Mouse (Mus musculus) frontal cortex, postnatal 36 days (tissue): ENCODE data around the gene Cdk4.

Experiments used
- DNase-seq, 2 experiments: peaks; one replicate each; pipeline ENCODE4 v3.0.0; 2022; ENCODE audit warnings: low spot score in 2 of 2

The Cdk4 gene

GRCm38 (mm10) chr10:127099868-127100267 is 36.5 kb downstream of the Cdk4 start:
- no peak for DNase-seq

GRCm38 (mm10) chr10:127100414-127100813 is 37.1 kb downstream of the Cdk4 start:
- no peak for DNase-seq

GRCm38 (mm10) chr10:127101151-127101550 is 37.8 kb downstream of the Cdk4 start:
- no peak for DNase-seq

GRCm38 (mm10) chr10:127103631-127104030 is 40.3 kb downstream of the Cdk4 start:
- no peak for DNase-seq

- DNase-seq: no peak
Measured at GRCm38 (mm10) chr10:127107563-127108261, 44.4 kb downstream of the Cdk4 start.

GRCm38 (mm10) chr10:127108262-127108583 is 44.9 kb downstream of the Cdk4 start:
- no peak for DNase-seq

- DNase-seq: no peak
Measured at GRCm38 (mm10) chr10:127111001-127111887, 47.9 kb downstream of the Cdk4 start.

- DNase-seq: no peak
Measured at GRCm38 (mm10) chr10:127114408-127114807, 51.1 kb downstream of the Cdk4 start.

GRCm38 (mm10) chr10:127115068-127115467 is 51.7 kb downstream of the Cdk4 start:
- no peak for DNase-seq
